Mouse (Mus musculus) liver, embryonic 15.5 days (tissue): ENCODE data around the gene Snrnp27. TPM values are rescaled to one million over a fixed set of nuclear protein-coding genes. Genes with fewer than 3 reads are reported as not detected.
A peak's percentile ranks its signal among the peaks of the same experiment; 100 is the strongest.

Source experiments
- ATAC-seq: fragments of 200-750 bp; cut with Nextera tagmentation; 2 replicates; pipeline ENCODE4 v1.8.0; 2017; ENCODE audit warnings: moderate number of reproducible peaks, mild to moderate bottlenecking, moderate library complexity; ENCODE audit not compliant: insufficient read depth
- H3K27ac ChIP-seq: fragments of 300-500 bp; sonication (generic); replicated peaks from 2 replicates; pipeline ENCODE4 v1.5.1; 2015; ENCODE audit warnings: mild to moderate bottlenecking, inconsistent platforms
- H3K27me3 ChIP-seq: fragments of 300-500 bp; sonication (generic); 2 replicates; pipeline ENCODE4 v1.6.1; 2015; ENCODE audit warnings: mild to moderate bottlenecking, inconsistent platforms
- H3K36me3 ChIP-seq: fragments of 300-500 bp; sonication (generic); replicated peaks from 2 replicates; pipeline ENCODE4 v1.6.1; 2015; ENCODE audit warnings: moderate library complexity, mild to moderate bottlenecking, inconsistent platforms
- H3K4me1 ChIP-seq: fragments of 300-500 bp; sonication (generic); replicated peaks from 2 replicates; pipeline ENCODE4 v1.6.1; 2015; ENCODE audit warnings: inconsistent platforms
- H3K4me2 ChIP-seq: fragments of 300-500 bp; sonication (generic); 2 replicates; pipeline ENCODE4 v1.6.1; 2015; ENCODE audit warnings: moderate library complexity, mild to moderate bottlenecking, inconsistent platforms
- H3K4me3 ChIP-seq: fragments of 300-500 bp; sonication (generic); replicated peaks from 2 replicates; pipeline ENCODE4 v1.5.1; 2015; ENCODE audit warnings: mild to moderate bottlenecking, inconsistent platforms
- H3K9ac ChIP-seq: fragments of 300-500 bp; sonication (generic); 2 replicates; pipeline ENCODE4 v1.6.1; 2015; ENCODE audit warnings: moderate library complexity, mild to moderate bottlenecking, inconsistent platforms
- H3K9me3 ChIP-seq: fragments of 300-500 bp; sonication (generic); replicated peaks from 2 replicates; pipeline ENCODE4 v1.6.1; 2016; ENCODE audit warnings: inconsistent platforms
- WGBS: fragments of 180-500 bp; shearing (Covaris S2); methylation state at CpG from one replicate; pipeline ENCODE4 v1.1.7; 2015; ENCODE audit warnings: mixed read lengths; ENCODE audit not compliant: insufficient replicate concordance; 5-methylcytosine and 5-hydroxymethylcytosine counted together
- polyA plus RNA-seq: library from polyadenylated mRNA; unstranded; fragments of >200 nt; fragmentation: Nextera tagmentation; extraction: Ambion mirVana; gene quantifications from 2 replicates; pipeline ENCODE4 v1.2.1, GENCODE M21; 2015

Snrnp27 gene
- polyA plus RNA-seq, 1 experiment from 2014 or later, result 47.5 TPM

- Histone ChIP-seq H3K4me1 (peaks cover 72% of the 10 kb centered on the region), H3K4me2 (peak overlapping the region; percentile 60), H3K9ac (peak overlapping the region; percentile 55), H3K27me3 (no peaks in the 10 kb centered on the region), H3K36me3 (peaks cover 96% of the 10 kb centered on the region), H3K27ac (peak overlapping the region; percentile 97), H3K4me3 (peak overlapping the region; percentile 31), H3K9me3 (no peaks in the 10 kb centered on the region)
- peak; percentile 89 for ATAC-seq
- WGBS, result 31% methylated on average over 9 of the region's 9 CpGs
Measured at GRCm38 (mm10) chr6:86660161-86660877, 24.0 kb downstream of the Snrnp27 start.

- H3K27ac ChIP-seq, result no peak overlapping the region
- H3K4me3 ChIP-seq, result no peak overlapping the region
- no peaks in the 10 kb centered on the region for H3K9me3 ChIP-seq
- H3K36me3 ChIP-seq, result peaks cover 96% of the 10 kb centered on the region
- no peak overlapping the region for H3K4me2 ChIP-seq
- no peak overlapping the region for H3K9ac ChIP-seq
- no peak for ATAC-seq
- peaks cover 63% of the 10 kb centered on the region for H3K4me1 ChIP-seq
- 79% methylated on average over 3 of the region's 3 CpGs for WGBS
- H3K27me3 ChIP-seq, result no peaks in the 10 kb centered on the region
Measured at GRCm38 (mm10) chr6:86658501-86658900, 25.8 kb downstream of the Snrnp27 start.

GRCm38 (mm10) chr6:86654270-86654916 lies 29.9 kb downstream of the Snrnp27 start:
- no peak overlapping the region for H3K4me3 ChIP-seq
- H3K9me3 ChIP-seq, result no peaks in the 10 kb centered on the region
- WGBS, result 76% methylated on average over 9 of the region's 9 CpGs
- peaks cover 29% of the 10 kb centered on the region for H3K4me1 ChIP-seq
- H3K9ac ChIP-seq, result no peak overlapping the region
- no peaks in the 10 kb centered on the region for H3K27me3 ChIP-seq
- H3K27ac ChIP-seq, result peak overlapping the region; percentile 10; the same call in 1 of the 2 replicates
- ATAC-seq, result no peak
- H3K4me2 ChIP-seq, result no peak overlapping the region
- peaks cover 96% of the 10 kb centered on the region for H3K36me3 ChIP-seq

GRCm38 (mm10) chr6:86653026-86653425 lies 31.3 kb downstream of the Snrnp27 start:
- Histone ChIP-seq H3K36me3 (peaks cover 96% of the 10 kb centered on the region), H3K9me3 (no peaks in the 10 kb centered on the region), H3K4me1 (peaks cover 18% of the 10 kb centered on the region), H3K4me2 (no peak overlapping the region), H3K4me3 (no peak overlapping the region), H3K27ac (no peak overlapping the region), H3K9ac (no peak overlapping the region), H3K27me3 (no peaks in the 10 kb centered on the region)
- 88% methylated on average over 6 of the region's 6 CpGs for WGBS
- no peak for ATAC-seq

GRCm38 (mm10) chr6:86646143-86646542 lies 38.2 kb downstream of the Snrnp27 start:
- Histone ChIP-seq H3K27ac (peak overlapping the region; percentile 63; the same call in 1 of the 2 replicates), H3K4me3 (no peak overlapping the region), H3K9ac (no peak overlapping the region), H3K4me1 (peaks cover 49% of the 10 kb centered on the region), H3K9me3 (no peaks in the 10 kb centered on the region), H3K36me3 (peaks cover 51% of the 10 kb centered on the region), H3K4me2 (no peak overlapping the region), H3K27me3 (no peaks in the 10 kb centered on the region)
- 72% methylated on average over 7 of the region's 7 CpGs for WGBS
- ATAC-seq, result no peak

DNA sequence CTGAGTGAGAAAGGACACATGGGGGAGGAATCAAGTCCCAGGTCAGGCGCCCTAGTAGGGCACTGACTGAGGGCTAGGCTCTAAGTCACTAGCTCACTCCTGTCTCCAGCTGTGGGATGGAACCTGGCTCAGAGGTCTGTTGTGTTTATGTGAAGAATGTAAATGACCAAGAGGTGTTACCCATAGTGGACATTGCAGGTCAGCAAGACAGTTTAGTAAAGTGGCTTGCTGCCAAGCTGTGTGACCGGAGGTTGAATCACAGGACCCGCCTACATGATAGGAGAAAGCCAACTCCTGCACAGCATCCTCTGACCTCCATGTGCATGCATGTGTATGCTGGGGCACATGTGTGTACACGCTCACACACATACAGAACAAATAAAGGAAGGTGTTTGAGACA lies 38.8 kb downstream of the Snrnp27 start:
- no peak for ATAC-seq
- Histone ChIP-seq H3K4me3 (no peak overlapping the region), H3K4me2 (no peak overlapping the region), H3K9ac (no peak overlapping the region), H3K4me1 (peaks cover 55% of the 10 kb centered on the region), H3K9me3 (no peaks in the 10 kb centered on the region), H3K27me3 (no peaks in the 10 kb centered on the region), H3K27ac (peak overlapping the region; percentile 63; the same call in 1 of the 2 replicates), H3K36me3 (peaks cover 45% of the 10 kb centered on the region)
- 69% methylated on average over 4 of the region's 4 CpGs for WGBS

DNA sequence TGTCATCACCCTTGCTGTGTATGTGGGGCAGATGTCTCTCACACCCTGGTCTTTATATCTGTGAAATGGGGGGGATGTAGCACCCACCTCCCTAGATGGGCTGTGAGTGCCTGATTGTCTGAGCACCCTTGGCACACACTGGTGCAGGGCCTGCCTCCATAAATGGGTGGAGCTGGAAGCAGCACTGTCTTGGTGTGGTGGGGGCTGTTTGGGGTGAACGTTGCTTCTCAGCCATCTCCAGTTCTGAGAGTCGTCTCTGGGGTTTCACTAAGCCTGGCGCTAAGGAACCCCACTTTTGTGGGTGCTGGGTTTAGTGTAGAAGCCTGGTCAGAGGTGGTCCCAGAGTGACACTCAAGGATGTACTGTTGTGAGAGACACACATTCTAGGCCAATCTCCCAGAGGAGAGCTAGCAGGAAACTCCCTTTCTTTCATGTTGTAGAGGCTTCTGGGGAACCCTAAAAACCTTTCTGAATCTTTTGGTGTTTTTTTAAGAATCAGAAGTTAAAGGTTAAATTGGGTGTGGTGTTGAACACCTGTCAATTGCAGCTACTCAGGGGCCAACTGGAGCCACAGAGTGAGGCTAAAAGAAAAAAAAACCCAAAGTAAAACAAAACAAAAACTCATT lies 39.4 kb downstream of the Snrnp27 start:
- no peak for ATAC-seq
- Histone ChIP-seq H3K4me3 (no peak overlapping the region), H3K27me3 (no peaks in the 10 kb centered on the region), H3K9me3 (no peaks in the 10 kb centered on the region), H3K36me3 (peaks cover 38% of the 10 kb centered on the region), H3K9ac (no peak overlapping the region), H3K4me1 (peaks cover 61% of the 10 kb centered on the region), H3K4me2 (no peak overlapping the region), H3K27ac (peak overlapping the region; percentile 63)
- WGBS, result 78% methylated on average over 3 of the region's 3 CpGs

GRCm38 (mm10) chr6:86641716-86642115 lies 42.6 kb downstream of the Snrnp27 start:
- Histone ChIP-seq H3K4me3 (no peak overlapping the region), H3K27ac (peak overlapping the region; percentile 99), H3K9ac (peak overlapping the region; percentile 65), H3K4me1 (peaks cover 85% of the 10 kb centered on the region), H3K27me3 (no peaks in the 10 kb centered on the region), H3K36me3 (0 out of 2 replicates have a peak, but pooled peaks cover 8% of the 10 kb centered on the region), H3K9me3 (no peaks in the 10 kb centered on the region), H3K4me2 (peak overlapping the region; percentile 78)
- no peak for ATAC-seq
- 37% methylated on average over 8 of the region's 8 CpGs for WGBS

DNA sequence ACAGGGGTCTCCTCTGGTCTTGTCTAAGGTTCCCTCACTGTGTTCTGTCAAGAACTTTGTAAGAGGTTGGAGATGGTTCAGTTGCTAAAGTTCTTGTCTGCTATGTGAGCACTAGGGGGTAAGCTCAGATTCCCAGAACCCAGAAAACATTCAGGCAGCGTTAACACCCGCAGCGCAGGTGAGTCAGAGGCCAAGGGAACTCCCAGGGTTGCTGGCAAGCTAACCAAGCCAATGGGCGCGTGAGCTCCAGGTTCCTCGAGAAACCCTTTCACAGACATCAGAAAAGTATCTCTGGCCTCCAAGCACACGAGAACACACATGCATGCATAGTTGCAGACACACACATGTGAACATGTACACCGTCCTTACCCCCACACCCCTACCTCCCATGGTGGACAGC lies 43.5 kb downstream of the Snrnp27 start:
- no peaks in the 10 kb centered on the region for H3K27me3 ChIP-seq
- peak overlapping the region; percentile 99 for H3K27ac ChIP-seq
- ATAC-seq, result no peak
- no peaks in the 10 kb centered on the region for H3K9me3 ChIP-seq
- peak overlapping the region; percentile 78 for H3K4me2 ChIP-seq
- H3K4me1 ChIP-seq, result peaks cover 85% of the 10 kb centered on the region
- 85% methylated on average over 8 of the region's 8 CpGs for WGBS
- H3K9ac ChIP-seq, result peak overlapping the region; percentile 65
- H3K36me3 ChIP-seq, result no peaks in the 10 kb centered on the region
- H3K4me3 ChIP-seq, result peak overlapping the region; percentile 50

GRCm38 (mm10) chr6:86640161-86640560 lies 44.2 kb downstream of the Snrnp27 start:
- H3K9me3 ChIP-seq, result no peaks in the 10 kb centered on the region
- peak overlapping the region; percentile 50 for H3K4me3 ChIP-seq
- no peaks in the 10 kb centered on the region for H3K27me3 ChIP-seq
- peak overlapping the region; percentile 65 for H3K9ac ChIP-seq
- 43% methylated on average over 3 of the region's 3 CpGs for WGBS
- ATAC-seq, result peak; percentile 29
- H3K4me2 ChIP-seq, result peak overlapping the region; percentile 78
- H3K27ac ChIP-seq, result peak overlapping the region; percentile 99
- H3K4me1 ChIP-seq, result peaks cover 86% of the 10 kb centered on the region
- H3K36me3 ChIP-seq, result no peaks in the 10 kb centered on the region
